Mouse (Mus musculus) liver, embryonic 14.5 days (tissue): Measurements from ENCODE around the gene D3Ertd254e. TPM values are rescaled to one million over a fixed set of nuclear protein-coding genes. Genes with fewer than 3 reads are reported as not detected.

ENCODE experiments used
- ATAC-seq: fragments of 200-750 bp; cut with Nextera tagmentation; 2 replicates; pipeline ENCODE4 v1.8.0; 2017; ENCODE audit warnings: moderate number of reproducible peaks, mild to moderate bottlenecking, moderate library complexity; ENCODE audit not compliant: insufficient read depth
- DNase-seq, 3 experiments: peaks; one replicate each; pipeline ENCODE4 v3.0.0-alpha.2; 2012 to 2013; ENCODE audit warnings: low read depth in 3 of 3, low spot score in 3 of 3
- H3K27ac ChIP-seq: fragments of 300-500 bp; sonication (generic); 2 replicates; pipeline ENCODE4 v1.5.1; 2014; ENCODE audit warnings: moderate library complexity, mild to moderate bottlenecking, control low read depth, inconsistent platforms
- H3K27me3 ChIP-seq: fragments of 300-500 bp; sonication (generic); 2 replicates; pipeline ENCODE4 v1.6.1; 2014; ENCODE audit warnings: mild to moderate bottlenecking, low read length, moderate library complexity; ENCODE audit not compliant: control insufficient read depth, insufficient read depth
- H3K36me3 ChIP-seq: fragments of 300-500 bp; sonication (generic); replicated peaks from 2 replicates; pipeline ENCODE4 v1.6.1; 2014; ENCODE audit warnings: low read depth; ENCODE audit not compliant: control insufficient read depth, insufficient read depth
- H3K4me1 ChIP-seq, 2 experiments: fragments of 200-500 bp in 1 of 2; fragments of 300-500 bp in 1 of 2; sonication (generic) in 1 of 2; replicated peaks; 2 replicates each; pipeline ENCODE4 v1.6.1; 2012 to 2014; ENCODE audit warnings: antibody characterized with exemption in 1 of 2, inconsistent platforms in 1 of 2, low read length in 1 of 2; ENCODE audit not compliant: control insufficient read depth in 2 of 2, insufficient read depth in 2 of 2
- H3K4me2 ChIP-seq: fragments of 300-500 bp; sonication (generic); 2 replicates; pipeline ENCODE4 v1.6.1; 2014; ENCODE audit warnings: low read depth, mild to moderate bottlenecking, control low read depth, moderate library complexity
- H3K4me3 ChIP-seq, 2 experiments: fragments of 200-500 bp in 1 of 2; fragments of 300-500 bp in 1 of 2; sonication (generic) in 1 of 2; 2 replicates each; pipeline ENCODE4 v1.5.1; 2012 to 2014; ENCODE audit warnings: low read depth in 2 of 2, low read length in 2 of 2, mild to moderate bottlenecking in 2 of 2, control low read depth in 1 of 2, inconsistent platforms in 1 of 2, moderate library complexity in 1 of 2; ENCODE audit not compliant: insufficient read depth in 1 of 2
- H3K9ac ChIP-seq: fragments of 300-500 bp; sonication (generic); replicated peaks from 2 replicates; pipeline ENCODE4 v1.6.1; 2014; ENCODE audit warnings: mild to moderate bottlenecking, control low read depth, moderate library complexity
- H3K9me3 ChIP-seq: fragments of 300-500 bp; sonication (generic); 2 replicates; pipeline ENCODE4 v1.6.1; 2016; ENCODE audit warnings: low read length, mixed read lengths; ENCODE audit not compliant: control insufficient read depth
- CTCF ChIP-seq: IDR thresholded peaks from 2 replicates; pipeline ENCODE4 v1.5.1; 2016; ENCODE audit warnings: antibody characterized with exemption, low read depth, control low read depth
- EP300 ChIP-seq: IDR thresholded peaks from 2 replicates; pipeline ENCODE4 v1.6.1; 2016; ENCODE audit warnings: antibody characterized with exemption, low read depth
- WGBS: fragments of 180-500 bp; shearing (Covaris S2); extraction: QIAGEN DNeasy Blood & Tissue Kit; methylation state at CpG from one replicate; pipeline ENCODE4 v1.1.7; 2014; ENCODE audit not compliant: insufficient replicate concordance; 5-methylcytosine and 5-hydroxymethylcytosine counted together
- polyA plus RNA-seq, 2 experiments: library from polyadenylated mRNA; depleted of rRNA in 1 of 2; stranded (reverse) in 1 of 2; unstranded in 1 of 2; fragments of >200 nt; fragmentation: Nextera tagmentation in 1 of 2; extraction: Ambion mirVana in 1 of 2; gene quantifications; 2 replicates each; pipeline versions ENCODE4 v1.2.1 to v1.2.3; 2012 to 2014

The D3Ertd254e gene
- polyA plus RNA-seq, 2 experiments, result 0.44 to 0.99 TPM

DNA sequence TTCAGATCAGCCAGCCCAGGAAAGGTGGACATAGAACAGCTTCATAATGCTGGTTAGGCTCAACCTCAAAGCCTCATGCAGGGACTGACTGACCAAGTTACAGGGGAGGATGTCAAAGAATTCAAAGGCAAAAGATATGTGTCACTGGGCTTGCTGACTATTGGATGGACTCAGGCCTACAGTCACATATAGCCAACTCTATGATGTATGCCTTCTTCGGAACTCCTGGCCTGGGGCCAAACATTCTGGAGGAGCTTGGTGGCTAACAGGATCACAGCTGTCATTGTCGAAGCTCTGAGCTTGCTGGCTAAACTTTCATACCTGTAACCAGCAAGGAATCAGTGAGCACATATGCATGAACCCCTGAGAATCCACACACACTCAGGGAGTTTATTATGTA is 60.1 kb downstream of the D3Ertd254e start:
- TF ChIP-seq CTCF (no peak; the same call in 1 of the 2 replicates), EP300 (no peak)
- 60% methylated on average over 2 of the region's 2 CpGs for WGBS
- no peak for ATAC-seq
- H3K4me3 ChIP-seq, result no peak overlapping the region
- no peak overlapping the region for H3K4me2 ChIP-seq
- H3K27ac ChIP-seq, result no peak overlapping the region
- no peaks in the 10 kb centered on the region for H3K36me3 ChIP-seq
- no peak for DNase-seq
- H3K27me3 ChIP-seq, result no peaks in the 10 kb centered on the region
- no peaks in the 10 kb centered on the region for H3K4me1 ChIP-seq
- no peaks in the 10 kb centered on the region for H3K9me3 ChIP-seq
- H3K9ac ChIP-seq, result no peak overlapping the region

DNA sequence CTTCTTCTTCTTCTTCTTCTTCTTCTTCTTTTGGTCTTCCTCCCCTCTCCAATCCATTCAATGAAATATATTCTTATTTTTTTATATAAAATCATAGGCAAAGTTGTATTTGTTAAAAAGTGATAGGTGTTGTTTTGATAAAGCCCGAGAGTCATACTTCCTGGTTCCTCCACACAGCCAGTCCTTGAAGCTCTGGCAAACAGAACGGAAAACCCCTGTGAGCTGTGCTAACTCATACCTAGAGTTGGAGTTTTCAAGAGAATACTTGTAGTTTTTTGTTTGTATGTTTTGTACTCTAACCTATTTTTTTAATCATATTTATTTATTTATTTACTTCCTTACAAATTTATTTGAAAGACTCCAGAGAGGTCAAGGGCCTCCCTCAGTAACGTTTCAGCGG is 61.9 kb downstream of the D3Ertd254e start:
- no peak for ATAC-seq

More for the DNA sequence above, 61.9 kb downstream of the D3Ertd254e start:
- no peak for DNase-seq
- TF ChIP-seq EP300 (no peak), CTCF (no peak)
- no peak overlapping the region for H3K9ac ChIP-seq
- H3K27ac ChIP-seq, result no peak overlapping the region
- no peaks in the 10 kb centered on the region for H3K36me3 ChIP-seq
- no peaks in the 10 kb centered on the region for H3K4me1 ChIP-seq
- H3K9me3 ChIP-seq, result no peaks in the 10 kb centered on the region
- no peak overlapping the region for H3K4me3 ChIP-seq
- WGBS, result 49% methylated on average over 4 of the region's 4 CpGs
- H3K4me2 ChIP-seq, result no peak overlapping the region
- H3K27me3 ChIP-seq, result no peaks in the 10 kb centered on the region

Other genes with a start within 250 kb of the D3Ertd254e start
- gene Dcun1d1, start 213.6 kb upstream of the D3Ertd254e start, polyA plus RNA-seq (2012; rRNA removed), result 13.4 and 31.3 TPM in 2 replicates
- gene Dcun1d1, start 213.6 kb upstream of the D3Ertd254e start, polyA plus RNA-seq (2014; fragmentation: Nextera tagmentation; extraction: Ambion mirVana), result 78.6 and 84.8 TPM in 2 replicates
- 4.5 and 7.4 TPM in 2 replicates for gene Mccc1, start 150.3 kb upstream of the D3Ertd254e start, polyA plus RNA-seq (2012; rRNA removed)
- gene Mccc1, start 150.3 kb upstream of the D3Ertd254e start, polyA plus RNA-seq (2014; fragmentation: Nextera tagmentation; extraction: Ambion mirVana), result 10.8 and 11.9 TPM in 2 replicates
- not detected in 2 replicates for gene Ccdc144b, start 97.5 kb upstream of the D3Ertd254e start, polyA plus RNA-seq (2012; rRNA removed)
- gene Ccdc144b, start 97.5 kb upstream of the D3Ertd254e start, polyA plus RNA-seq (2014; fragmentation: Nextera tagmentation; extraction: Ambion mirVana), result not detected in 2 replicates
- 7.2 and 9.8 TPM in 2 replicates for gene Acad9, start 85.0 kb upstream of the D3Ertd254e start, polyA plus RNA-seq (2012; rRNA removed)
- gene Acad9, start 85.0 kb upstream of the D3Ertd254e start, polyA plus RNA-seq (2014; fragmentation: Nextera tagmentation; extraction: Ambion mirVana), result 27.6 and 28.2 TPM in 2 replicates
- not detected in 2 replicates for gene Qrfpr, start 71.3 kb downstream of the D3Ertd254e start, polyA plus RNA-seq (2012; rRNA removed)
- not detected in 2 replicates for gene Qrfpr, start 71.3 kb downstream of the D3Ertd254e start, polyA plus RNA-seq (2014; fragmentation: Nextera tagmentation; extraction: Ambion mirVana)